Mouse (Mus musculus): ENCODE data around the gene Trim9. TPM values are rescaled to one million over a fixed set of nuclear protein-coding genes. Genes with fewer than 3 reads are reported as not detected.
A peak's percentile ranks its signal among the peaks of the same experiment; 100 is the strongest.

Gene Trim9
- total RNA-seq, 2 experiments from 2014 or later, result 0.08 to 0.22 TPM

DNA sequence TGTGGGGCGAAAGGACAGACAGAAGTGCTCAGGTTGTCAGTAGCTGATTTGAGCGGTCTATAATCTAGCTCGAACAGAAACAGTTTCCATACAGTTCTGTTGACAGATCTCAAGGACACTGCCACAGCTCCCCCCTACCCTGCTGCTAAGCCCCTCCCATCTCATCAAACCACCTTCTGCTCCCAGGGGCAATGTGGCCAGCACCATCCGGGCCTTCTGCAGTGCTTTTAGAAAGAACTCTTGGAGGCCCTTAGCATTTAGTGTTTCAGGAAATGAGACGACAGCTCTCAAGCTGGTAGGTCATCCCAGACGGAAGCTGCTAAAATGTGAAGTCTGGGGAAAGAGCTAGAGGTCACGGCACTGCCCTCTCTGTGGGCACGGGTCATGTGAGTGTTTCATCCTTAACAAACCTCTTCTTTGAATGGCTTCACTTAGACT is 80.9 kb downstream of the Trim9 start:
- intact Hi-C loops (cut with DNase I), result no loop called here
- DNase-seq (ENCODE audit: low spot score), result no peak

DNA sequence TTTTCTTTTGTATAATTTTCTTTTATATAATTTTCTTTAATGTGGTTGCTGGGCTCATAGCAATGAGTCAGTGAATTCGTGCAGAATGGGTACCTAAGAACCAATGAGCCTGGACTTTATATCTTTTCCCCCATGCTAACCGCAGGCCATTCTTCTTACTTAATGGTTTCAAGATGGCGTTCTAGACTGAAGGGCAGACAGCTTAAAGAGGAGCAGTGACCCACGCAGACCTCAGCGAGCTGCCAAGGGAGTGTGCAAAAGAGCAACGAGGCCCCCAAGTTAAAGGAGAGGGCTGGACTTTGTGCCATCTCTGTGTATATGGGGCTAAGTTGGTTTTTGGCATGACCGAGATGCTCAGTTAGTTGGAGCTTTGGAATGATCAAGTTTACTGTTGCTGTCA is 83.7 kb downstream of the Trim9 start:
- no peak for DNase-seq (ENCODE audit: low spot score)
- intact Hi-C loops (cut with DNase I), result no loop called here

DNA sequence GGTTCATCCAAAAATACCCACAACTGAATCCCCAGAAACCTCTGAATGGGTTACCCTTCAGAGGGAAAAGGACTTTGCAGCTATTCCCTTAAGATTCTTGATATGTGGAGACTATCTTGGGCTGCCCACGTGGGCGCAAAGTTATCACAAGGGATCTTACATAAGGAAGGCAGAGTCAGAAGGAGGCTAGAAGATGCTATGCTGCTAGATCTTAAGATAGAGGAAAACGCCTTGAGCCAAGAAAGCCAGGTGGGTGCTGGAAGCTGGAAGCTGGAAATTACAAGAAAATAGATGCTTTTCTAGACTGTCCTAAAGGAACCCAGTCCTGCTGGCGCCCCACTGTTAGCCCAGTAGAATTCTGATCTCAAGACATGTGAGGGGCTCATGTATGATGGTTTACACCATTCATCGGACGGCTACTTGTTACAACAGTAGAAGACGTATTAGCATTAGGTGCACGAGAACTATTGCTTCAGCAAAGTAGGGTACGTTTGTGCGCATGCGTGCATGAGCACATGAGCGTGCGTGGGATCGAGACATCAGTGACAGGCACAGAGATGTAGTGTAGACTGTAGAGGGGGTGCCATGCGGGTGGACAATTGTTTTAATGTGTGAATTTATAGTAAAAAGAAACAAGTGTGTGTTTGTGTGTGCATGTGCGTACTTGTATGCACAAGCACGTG is 85.0 kb downstream of the Trim9 start:
- DNase-seq (ENCODE audit: low spot score), result no peak
- intact Hi-C loops (cut with DNase I), result no loop called here

- intact Hi-C loops (cut with DNase I), result no loop called here
- no peak for DNase-seq (ENCODE audit: low spot score)
Observed at GRCm38 (mm10) chr12:70251210-70251884, 96.1 kb downstream of the Trim9 start.

DNA sequence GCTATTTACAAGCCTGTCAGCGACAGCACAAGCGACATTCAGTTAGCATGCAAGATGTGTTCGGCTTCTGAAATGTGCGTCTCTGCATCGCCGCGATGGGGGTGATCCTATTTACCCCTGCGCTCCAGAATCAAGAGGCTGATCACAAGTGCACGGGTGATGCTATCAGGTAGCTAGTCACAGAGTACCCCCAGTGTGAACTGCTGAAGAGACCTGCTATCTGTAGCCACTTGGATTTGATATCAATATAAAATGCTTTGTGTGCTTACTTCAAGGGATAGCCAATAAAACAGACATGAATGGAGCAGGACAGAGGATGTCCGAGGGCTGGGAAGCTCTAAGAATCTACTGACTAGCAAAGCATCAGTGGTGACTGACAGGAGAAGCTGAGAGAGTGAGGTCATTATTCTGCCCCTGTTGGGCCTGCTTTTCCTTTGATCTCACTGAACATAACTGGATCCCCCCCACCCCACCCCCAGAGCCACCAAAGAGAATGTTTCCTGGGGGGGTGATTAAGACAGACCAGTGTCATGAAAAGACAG is 97.7 kb downstream of the Trim9 start:
- no peak for DNase-seq (ENCODE audit: low spot score)
- intact Hi-C loops (cut with DNase I), result no loop called here

DNA sequence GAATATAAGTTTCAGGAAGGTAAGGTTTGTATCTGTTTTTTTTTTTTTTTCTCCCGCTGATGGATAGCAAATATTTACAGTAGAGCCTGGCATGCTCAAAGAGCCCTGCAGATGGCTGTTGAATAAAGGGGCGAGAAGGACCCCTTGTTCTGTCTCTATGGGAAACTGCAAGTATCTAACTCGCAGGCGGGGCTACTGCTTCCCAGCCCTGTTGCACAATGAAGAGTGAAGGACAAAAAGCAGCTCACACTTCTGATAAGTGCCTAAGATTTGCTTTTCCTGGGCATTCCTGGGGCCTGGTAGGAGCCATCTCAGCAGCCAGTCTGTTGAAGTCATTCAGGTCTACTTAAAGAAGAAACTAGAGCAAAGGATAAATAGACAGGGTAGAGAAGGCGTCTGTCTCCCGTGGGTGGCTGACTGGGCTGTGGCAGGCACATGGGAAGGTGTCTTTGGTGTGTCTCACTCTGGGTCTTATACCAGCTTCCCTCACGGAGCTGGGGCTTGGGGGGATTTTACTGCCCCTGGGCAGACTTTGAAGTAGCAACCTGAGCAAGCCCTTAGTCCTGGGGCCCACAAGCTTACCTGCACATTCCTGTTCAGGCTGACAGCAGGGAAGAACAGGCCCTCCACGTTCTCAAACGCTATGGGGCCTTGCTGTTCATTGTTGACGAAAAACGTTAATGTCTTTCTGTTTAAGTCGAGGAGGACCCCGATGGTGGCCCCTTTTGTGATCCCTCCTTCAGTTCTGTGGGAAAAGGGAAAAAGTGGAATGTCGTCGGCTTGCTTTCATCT is 99.5 kb downstream of the Trim9 start:
- no peak for DNase-seq (ENCODE audit: low spot score)
- intact Hi-C loops (cut with DNase I), result no loop called here

GRCm38 (mm10) chr12:70242550-70242949 is 104.9 kb downstream of the Trim9 start:
- no peak for DNase-seq (ENCODE audit: low spot score)
- intact Hi-C loops (cut with DNase I), result no loop called here

GRCm38 (mm10) chr12:70239741-70240140 is 107.7 kb downstream of the Trim9 start:
- no peak for DNase-seq (ENCODE audit: low spot score)
- intact Hi-C loops (cut with DNase I), result loop anchor here (10.0 kb wide), 1 partner anchor 675 kb away; no protein-coding TSS in a partner anchor

DNA sequence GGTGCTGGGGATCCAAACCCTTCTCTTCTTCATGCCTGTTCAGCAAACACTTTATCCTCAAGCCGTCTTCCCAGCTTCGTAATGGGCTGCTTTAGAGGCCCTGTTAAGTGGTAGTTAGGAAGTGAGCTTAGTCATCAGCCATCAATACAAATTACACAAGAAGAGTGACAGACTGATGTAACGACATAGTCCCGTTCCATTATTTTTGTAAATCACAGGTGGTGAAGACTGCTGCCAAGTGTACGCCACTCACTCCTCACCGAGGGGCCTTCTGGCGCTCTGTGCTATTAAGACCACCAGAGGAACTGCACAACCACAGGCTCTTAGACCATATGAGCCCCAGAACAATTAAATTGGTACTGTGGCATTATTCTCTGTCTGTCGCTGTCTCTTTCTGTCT is 108.8 kb downstream of the Trim9 start:
- intact Hi-C loops (cut with DNase I), result loop anchor here (10.0 kb wide), 1 partner anchor 676 kb away; no protein-coding TSS in a partner anchor
- no peak for DNase-seq (ENCODE audit: low spot score)

DNA sequence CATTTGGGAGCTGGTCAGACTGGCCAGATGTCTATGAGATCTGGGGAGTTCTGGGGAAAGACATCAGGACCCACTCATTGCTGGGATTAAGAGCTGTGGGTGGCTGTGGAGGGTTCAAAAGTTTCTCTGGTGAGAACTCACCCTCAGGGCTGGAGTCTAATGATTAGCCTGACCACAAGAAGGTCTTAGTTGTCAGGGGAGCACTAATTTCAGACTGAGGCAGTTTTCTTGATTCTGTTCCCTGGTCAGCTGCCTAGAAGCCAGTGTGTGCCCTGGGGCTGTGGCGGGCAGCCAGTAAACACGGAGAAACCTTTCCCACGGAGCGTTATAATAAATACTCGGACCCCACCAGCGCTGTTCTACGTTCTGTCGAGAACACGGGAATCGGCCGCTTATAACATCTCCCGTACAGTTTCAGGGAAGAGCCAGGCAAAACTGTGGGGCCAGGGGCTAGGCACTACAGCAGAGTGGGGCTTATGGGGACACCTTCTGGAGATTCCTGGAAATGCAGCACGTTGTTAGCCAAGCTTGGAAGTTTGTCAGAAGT is 112.4 kb downstream of the Trim9 start:
- DNase-seq (ENCODE audit: low spot score), result no peak
- intact Hi-C loops (cut with DNase I), result loop anchor here (1.0 to 10.0 kb wide), 2 partner anchors 195 to 680 kb away; no protein-coding TSS in a partner anchor

DNA sequence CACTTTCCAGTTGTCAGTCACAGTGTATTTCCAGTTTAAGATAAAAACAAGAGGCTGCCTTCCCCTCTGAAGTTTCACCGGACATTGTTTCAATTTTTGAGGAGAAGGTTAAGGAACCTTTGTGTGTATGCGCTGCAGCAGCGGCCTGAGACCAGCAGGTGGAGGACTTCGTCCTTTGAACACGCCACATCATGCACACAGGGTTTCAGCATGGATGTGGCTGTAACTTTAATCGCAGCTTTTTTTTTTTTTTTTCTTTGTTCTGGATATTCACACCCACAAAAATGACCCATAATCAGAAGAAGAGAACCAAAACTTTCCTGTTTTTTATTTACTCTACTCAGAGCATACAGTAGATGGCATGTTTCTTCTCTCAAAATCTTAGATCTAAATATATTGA is 113.0 kb downstream of the Trim9 start:
- intact Hi-C loops (cut with DNase I), result loop anchor here (1.0 to 10.0 kb wide), 2 partner anchors 196 to 680 kb away; no protein-coding TSS in a partner anchor
- no peak for DNase-seq (ENCODE audit: low spot score)

DNA sequence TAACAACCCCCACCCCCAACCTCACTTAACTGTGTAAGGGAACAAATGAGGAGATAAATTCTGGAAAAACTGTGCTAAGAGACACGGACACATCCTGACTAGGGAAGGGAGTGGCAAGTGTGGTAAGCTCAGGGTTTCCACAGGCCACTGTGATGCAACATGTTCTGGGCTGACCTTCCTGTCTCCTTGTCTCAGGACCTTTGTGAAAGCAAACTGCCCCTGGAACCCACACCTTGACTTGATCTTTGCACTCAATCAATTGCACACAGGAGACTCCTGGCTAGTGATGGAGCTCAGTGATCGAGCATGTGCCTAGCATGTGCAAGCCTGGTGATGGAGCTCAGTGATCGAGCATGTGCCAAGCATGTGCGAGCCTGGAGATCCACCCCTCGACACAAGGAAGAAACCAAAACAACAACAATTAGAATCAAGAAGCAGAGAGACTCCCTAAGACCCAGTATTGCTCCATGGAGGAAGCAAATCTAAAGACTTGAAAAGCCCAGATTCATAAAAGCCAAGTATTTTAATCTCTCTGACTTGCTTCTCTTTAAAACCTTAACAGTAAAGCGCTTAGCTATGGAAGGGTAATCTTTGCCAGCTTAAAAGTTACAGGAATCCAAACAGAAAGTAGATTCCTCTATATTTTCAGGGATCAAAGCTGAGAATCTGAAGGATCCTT is 113.6 kb downstream of the Trim9 start:
- intact Hi-C loops (cut with DNase I), result loop anchor here (1.0 to 10.0 kb wide), 2 partner anchors 197 to 681 kb away; no protein-coding TSS in a partner anchor

DNA sequence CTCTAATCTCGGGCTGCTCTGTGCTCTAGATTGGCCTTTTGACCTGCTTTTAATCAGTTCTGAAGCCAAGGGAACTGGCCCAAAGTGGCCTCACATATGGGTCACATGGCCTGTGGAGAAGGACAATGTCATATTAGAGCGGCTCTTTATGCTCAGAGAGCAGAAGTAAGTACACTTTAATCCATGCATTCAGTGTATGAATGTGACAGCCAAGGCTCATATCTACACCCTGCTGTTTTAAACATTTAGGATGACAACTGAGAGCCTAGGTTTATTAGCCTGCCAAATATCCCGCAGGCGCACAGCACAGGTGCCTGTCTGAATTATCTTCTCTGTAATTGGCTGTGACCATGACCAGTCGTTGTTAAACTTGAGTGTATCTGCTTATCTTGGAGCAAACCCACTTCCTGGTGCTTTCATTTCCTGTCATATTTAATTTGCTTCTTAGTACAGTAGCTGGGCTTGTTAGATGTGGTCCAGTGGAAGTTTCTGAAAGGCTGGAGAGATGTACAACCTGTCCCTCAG is 115.3 kb downstream of the Trim9 start:
- intact Hi-C loops (cut with DNase I), result loop anchor here (10.0 kb wide), 1 partner anchor 683 kb away; no protein-coding TSS in a partner anchor
- no peak for DNase-seq (ENCODE audit: low spot score)

More for the DNA sequence above, 113.6 kb downstream of the Trim9 start:
- DNase-seq (ENCODE audit: low spot score), result no peak

DNA sequence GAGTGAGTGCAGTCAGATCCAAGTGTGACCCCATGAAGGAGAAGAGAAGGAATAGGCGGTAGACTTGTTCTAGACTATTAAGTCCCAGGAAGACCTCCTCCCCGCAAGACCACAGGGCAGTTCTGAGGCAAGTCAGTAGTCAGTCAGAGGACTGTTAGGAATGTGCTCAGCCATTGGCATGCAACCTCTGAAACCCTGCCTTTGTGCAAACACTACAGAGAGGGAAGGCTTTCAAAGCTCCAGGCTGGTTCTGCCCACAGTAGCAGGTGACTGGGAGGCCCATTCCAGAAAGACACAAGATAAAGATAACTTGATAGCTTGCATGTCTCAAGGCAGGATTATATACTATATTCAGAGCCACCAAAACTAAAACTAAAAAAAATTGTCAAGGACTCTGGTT is 116.1 kb downstream of the Trim9 start, which contains the start of gene Pygl:
Gene Pygl, minus strand, starts transcription at position 195 of the 400 bp plus-strand sequence.
- intact Hi-C loops (cut with DNase I), result loop anchor here (10.0 kb wide), 1 partner anchor 684 kb away; no protein-coding TSS in a partner anchor
- DNase-seq (ENCODE audit: low spot score), result no peak

- intact Hi-C loops (cut with DNase I), result no loop called here
- no peak for DNase-seq (ENCODE audit: low spot score)
Observed at GRCm38 (mm10) chr12:70228155-70228554, 119.3 kb downstream of the Trim9 start.

DNA sequence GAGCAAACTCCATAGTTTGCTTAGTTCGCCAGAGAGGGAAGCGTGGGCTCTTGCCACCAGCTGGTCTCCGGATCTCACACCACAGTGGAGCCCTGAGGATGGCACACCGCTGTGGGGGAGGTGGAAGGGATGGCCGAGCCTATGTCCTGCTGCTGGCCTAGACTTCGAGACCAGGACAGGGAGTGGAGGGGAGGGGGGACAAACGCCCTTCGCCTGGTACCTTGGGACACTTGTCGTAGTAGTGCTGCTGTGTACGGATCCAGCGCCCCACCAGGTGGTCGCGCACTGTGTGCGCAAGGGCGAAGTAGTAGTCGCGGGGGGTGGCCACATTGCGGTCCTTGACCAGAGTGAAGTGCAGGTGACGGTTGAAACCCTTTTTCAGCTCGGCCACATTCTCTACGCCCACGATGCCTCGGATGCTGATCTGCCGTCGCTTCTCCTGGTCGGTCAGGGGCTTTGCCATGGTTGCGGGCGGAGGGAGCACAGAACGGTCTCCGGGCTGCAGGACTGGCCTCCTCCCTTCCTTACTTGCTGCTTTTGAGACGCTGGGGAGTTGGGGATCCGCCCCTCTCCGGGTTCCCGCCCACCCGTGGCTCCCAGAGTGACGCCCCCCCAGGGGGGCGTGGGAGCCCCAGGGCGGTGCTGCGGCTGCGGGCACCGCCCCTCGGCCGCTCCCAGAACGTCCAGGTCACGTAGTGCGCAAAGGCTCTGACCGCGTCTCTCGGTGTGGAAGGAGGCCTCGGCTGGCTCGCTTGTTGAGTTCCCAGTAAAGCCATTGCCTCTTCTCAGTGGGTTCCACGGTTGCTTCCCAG is 120.1 kb downstream of the Trim9 start:
- intact Hi-C loops (cut with DNase I), result no loop called here
- DNase-seq (ENCODE audit: low spot score), result peak; percentile 71

DNA sequence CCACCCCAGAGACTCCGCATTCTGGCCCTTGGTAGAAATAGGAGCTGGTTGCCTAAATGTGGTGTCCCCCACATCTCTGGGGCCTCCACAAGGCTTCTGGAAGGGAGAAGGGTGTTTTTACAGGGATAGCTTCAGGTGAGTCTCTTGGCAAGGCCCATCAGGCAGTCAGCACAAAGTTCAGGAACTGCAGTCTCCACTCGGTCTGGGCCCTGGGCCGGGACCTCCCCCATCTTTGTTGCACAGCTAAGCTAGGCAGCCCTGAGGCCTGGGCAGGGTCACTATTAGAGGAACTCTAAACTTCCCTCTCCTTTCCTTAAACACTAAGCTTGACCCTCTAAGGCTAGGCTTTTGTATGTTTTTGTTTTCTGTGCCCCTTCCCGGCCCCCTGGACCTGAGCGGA is 120.8 kb downstream of the Trim9 start:
- intact Hi-C loops (cut with DNase I), result no loop called here
- DNase-seq (ENCODE audit: low spot score), result no peak

- no peak for DNase-seq (ENCODE audit: low spot score)
- intact Hi-C loops (cut with DNase I), result no loop called here
Observed at GRCm38 (mm10) chr12:70223331-70223730, 124.1 kb downstream of the Trim9 start.
